Comparison of ENCODE assay signal across 27 mouse cellular contexts in genomic region chr2:90739921-90740320, GRCm38 (mm10). TPM values are rescaled to one million over a fixed set of nuclear protein-coding genes. Genes with fewer than 3 reads are reported as not detected.
DNase-seq lines count a peak whose midpoint lies in the region; ATAC-seq and TF ChIP-seq lines count a peak whose summit lies in the region.
"Had no signal": no experiment of that assay in that cellular context is flagged by ENCODE, and none has a peak within 500 bp of the region (broad histone marks: within the 10 kb centered on the region; RNA-seq: fewer than 3 reads in every experiment).

No protein-coding gene starts in this region.

- DNase-seq in embryonic facial prominence, embryonic 14.5 days (ENCODE audit: low spot score) = peak; percentile 54
- DNase-seq in embryonic facial prominence, embryonic 10.5 days (ENCODE audit: low spot score) = no peak
- no peak for DNase-seq in testis, postnatal 10 days (ENCODE audit: low spot score)
- DNase-seq in kidney, postnatal 10 days = peak; percentile 28
- peak; percentile 71 for DNase-seq in yolk sac, embryonic 10.5 days (ENCODE audit: low spot score)
- DNase-seq in thymus, postnatal 4 days = no peak
- no peak for DNase-seq in right cerebral cortex, adult 2 months (ENCODE audit: low spot score in 2 of 2)
- DNase-seq: adrenal gland, adult 8-10 months; cerebellum, adult 8-10 months; cerebellum, postnatal 25 days; forebrain, postnatal 0 days; heart, postnatal 14 days; liver, postnatal 0 days; lung, postnatal 36 days; thymus, adult 2 months had no signal

- WGBS in embryonic facial prominence, embryonic 14.5 days = 76% methylated on average over 5 of the region's 5 CpGs
- 92% methylated on average over 5 of the region's 5 CpGs for WGBS in embryonic facial prominence, embryonic 10.5 days

- no peak overlapping the region for H3K9ac ChIP-seq in embryonic facial prominence, embryonic 14.5 days (ENCODE audit: low read depth, low read length)
- H3K9ac ChIP-seq: embryonic facial prominence, embryonic 12.5 days; forebrain, postnatal 0 days; limb, embryonic 13.5 days; liver, embryonic 12.5 days; liver, postnatal 0 days; neural tube, embryonic 12.5 days; stomach, embryonic 15.5 days had no signal

- no peak overlapping the region for H3K4me3 ChIP-seq in embryonic facial prominence, embryonic 14.5 days (ENCODE audit: low read depth, low read length)
- no peak overlapping the region for H3K4me3 ChIP-seq in embryonic facial prominence, embryonic 10.5 days
- H3K4me3 ChIP-seq in testis, adult 2 months (ENCODE audit: control insufficient read depth, low read depth, low read length) = peak overlapping the region; percentile 44; the same call in 1 of the 2 replicates
- H3K4me3 ChIP-seq: embryonic facial prominence, embryonic 12.5 days; erythroblast, embryonic 14.5 days; layer of hippocampus, adult 2 months; limb, embryonic 13.5 days; liver, embryonic 12.5 days; myocyte; neural tube, embryonic 12.5 days; stomach, embryonic 15.5 days had no signal

- TF ChIP-seq CTCF in testis, adult 2 months (IDR thresholded peaks at IDR 0.05; ENCODE audit: control insufficient read depth, insufficient read depth, insufficient replicate concordance, low read depth, low read length) = no peak

- peaks cover 30% of the 10 kb centered on the region for H3K36me3 ChIP-seq in embryonic facial prominence, embryonic 14.5 days (ENCODE audit: control insufficient read depth, insufficient read depth, low read length)
- peaks cover 39% of the 10 kb centered on the region for H3K36me3 ChIP-seq in embryonic facial prominence, embryonic 10.5 days (replicated peaks)
- peaks cover 2% of the 10 kb centered on the region for H3K36me3 ChIP-seq in testis, adult 2 months (ENCODE audit: control insufficient read depth, insufficient read depth, low read length)

- no peaks in the 10 kb centered on the region for H3K27me3 ChIP-seq in embryonic facial prominence, embryonic 14.5 days (replicated peaks; ENCODE audit: control insufficient read depth, insufficient read depth, low read length)
- H3K27me3 ChIP-seq in embryonic facial prominence, embryonic 10.5 days (replicated peaks; ENCODE audit: low read depth, poor library complexity, severe bottlenecking) = no peaks in the 10 kb centered on the region
- no peaks in the 10 kb centered on the region for H3K27me3 ChIP-seq in testis, adult 2 months (ENCODE audit: control insufficient read depth, insufficient read depth, low read length)
- H3K27me3 ChIP-seq: embryonic facial prominence, embryonic 12.5 days; limb, embryonic 13.5 days; liver, embryonic 12.5 days; neural tube, embryonic 12.5 days; stomach, embryonic 15.5 days had no signal

- no peaks in the 10 kb centered on the region for H3K9me3 ChIP-seq in embryonic facial prominence, embryonic 14.5 days (ENCODE audit: control insufficient read depth, low read length)
- no peaks in the 10 kb centered on the region for H3K9me3 ChIP-seq in embryonic facial prominence, embryonic 10.5 days
- H3K9me3 ChIP-seq: embryonic facial prominence, embryonic 12.5 days; G1E; limb, embryonic 13.5 days; liver, embryonic 12.5 days; neural tube, embryonic 12.5 days; stomach, embryonic 15.5 days had no signal

- ATAC-seq in embryonic facial prominence, embryonic 14.5 days (ENCODE audit: low read depth) = no peak
- ATAC-seq: forebrain, postnatal 0 days; hindbrain, embryonic 16.5 days; liver, embryonic 12.5 days; liver, postnatal 0 days had no signal

- no peak overlapping the region for H3K27ac ChIP-seq in embryonic facial prominence, embryonic 14.5 days (replicated peaks; ENCODE audit: low read depth, low read length)
- H3K27ac ChIP-seq in embryonic facial prominence, embryonic 10.5 days (replicated peaks) = no peak overlapping the region
- no peak overlapping the region for H3K27ac ChIP-seq in testis, adult 2 months (ENCODE audit: control insufficient read depth, insufficient read depth, low read depth, low read length)
- H3K27ac ChIP-seq: embryonic facial prominence, embryonic 12.5 days; layer of hippocampus, adult 2 months; limb, embryonic 13.5 days; liver, embryonic 12.5 days; neural tube, embryonic 12.5 days; stomach, embryonic 15.5 days had no signal

- no peaks in the 10 kb centered on the region for H3K4me1 ChIP-seq in embryonic facial prominence, embryonic 14.5 days (ENCODE audit: control insufficient read depth, insufficient read depth, low read length)
- no peaks in the 10 kb centered on the region for H3K4me1 ChIP-seq in embryonic facial prominence, embryonic 10.5 days
- no peaks in the 10 kb centered on the region for H3K4me1 ChIP-seq in testis, adult 2 months (ENCODE audit: control insufficient read depth, insufficient read depth, low read length)
- H3K4me1 ChIP-seq: embryonic facial prominence, embryonic 12.5 days; limb, embryonic 13.5 days; neural tube, embryonic 12.5 days; stomach, embryonic 15.5 days had no signal

- TF ChIP-seq POLR2A in testis, adult 2 months (IDR thresholded peaks at IDR 0.05; ENCODE audit: control insufficient read depth, low read depth, low read length) = no peak

- H3K4me2 ChIP-seq in embryonic facial prominence, embryonic 14.5 days (ENCODE audit: low read depth, low read length) = no peak overlapping the region
- H3K4me2 ChIP-seq: embryonic facial prominence, embryonic 12.5 days; limb, embryonic 13.5 days; liver, embryonic 12.5 days; midbrain, embryonic 11.5 days; neural tube, embryonic 12.5 days; stomach, embryonic 15.5 days had no signal

RNA-seq across cellular contexts. Expression of gene Fnbp4, which starts 5.2 kb away (rescaled TPM):
- 60.9 and 71.9 TPM in 2 replicates for polyA plus RNA-seq in embryonic facial prominence, embryonic 14.5 days (2014; fragmentation: Nextera tagmentation; extraction: Ambion mirVana)
- polyA plus RNA-seq in embryonic facial prominence, embryonic 10.5 days (2016; fragmentation: Nextera tagmentation; extraction: Ambion mirVana) = 121 and 122 TPM in 2 replicates
- 30.0 and 33.5 TPM in 2 replicates for polyA plus RNA-seq in testis, adult 2 months (2012; rRNA removed)

RNA-seq across cellular contexts. Expression of gene Agbl2, which starts 42.6 kb away (rescaled TPM):
- 1.7 and 2.8 TPM in 2 replicates for polyA plus RNA-seq in embryonic facial prominence, embryonic 14.5 days (2014; fragmentation: Nextera tagmentation; extraction: Ambion mirVana)
- polyA plus RNA-seq in embryonic facial prominence, embryonic 10.5 days (2016; fragmentation: Nextera tagmentation; extraction: Ambion mirVana) = 0.60 and 0.88 TPM in 2 replicates
- polyA plus RNA-seq in testis, adult 2 months (2012; rRNA removed) = 69.0 and 76.0 TPM in 2 replicates
- polyA plus RNA-seq: erythroblast, embryonic 14.5 days; G1E; liver, postnatal 0 days; myocyte had no signal

Comparison
In these comparisons a context has a peak if more than half of its experiments do, and no peak if none do; other contexts are left out.
1. DNase-seq: peak in embryonic facial prominence, embryonic 14.5 days (single experiment), kidney, postnatal 10 days (single experiment) and yolk sac, embryonic 10.5 days (single experiment); none in embryonic facial prominence, embryonic 10.5 days (single experiment), testis, postnatal 10 days (single experiment), thymus, postnatal 4 days (single experiment) and right cerebral cortex, adult 2 months (0 of 2).
2. RNA of gene Agbl2, which starts 42.6 kb away (polyA plus RNA-seq): 69.0 to 76.0 TPM in testis, adult 2 months; 1.7 to 2.8 TPM in embryonic facial prominence, embryonic 14.5 days and 0.60 to 0.88 TPM in embryonic facial prominence, embryonic 10.5 days; every median in the first group is over 10 times any median in the second.